Mouse (Mus musculus): ENCODE data around the gene Hcfc1. TPM values are rescaled to one million over a fixed set of nuclear protein-coding genes. Genes with fewer than 3 reads are reported as not detected.
A peak's percentile ranks its signal among the peaks of the same experiment; 100 is the strongest.

The Hcfc1 gene
- 10 to 100 TPM; 89.1 to 93.4 TPM for total RNA-seq (2021)

DNA sequence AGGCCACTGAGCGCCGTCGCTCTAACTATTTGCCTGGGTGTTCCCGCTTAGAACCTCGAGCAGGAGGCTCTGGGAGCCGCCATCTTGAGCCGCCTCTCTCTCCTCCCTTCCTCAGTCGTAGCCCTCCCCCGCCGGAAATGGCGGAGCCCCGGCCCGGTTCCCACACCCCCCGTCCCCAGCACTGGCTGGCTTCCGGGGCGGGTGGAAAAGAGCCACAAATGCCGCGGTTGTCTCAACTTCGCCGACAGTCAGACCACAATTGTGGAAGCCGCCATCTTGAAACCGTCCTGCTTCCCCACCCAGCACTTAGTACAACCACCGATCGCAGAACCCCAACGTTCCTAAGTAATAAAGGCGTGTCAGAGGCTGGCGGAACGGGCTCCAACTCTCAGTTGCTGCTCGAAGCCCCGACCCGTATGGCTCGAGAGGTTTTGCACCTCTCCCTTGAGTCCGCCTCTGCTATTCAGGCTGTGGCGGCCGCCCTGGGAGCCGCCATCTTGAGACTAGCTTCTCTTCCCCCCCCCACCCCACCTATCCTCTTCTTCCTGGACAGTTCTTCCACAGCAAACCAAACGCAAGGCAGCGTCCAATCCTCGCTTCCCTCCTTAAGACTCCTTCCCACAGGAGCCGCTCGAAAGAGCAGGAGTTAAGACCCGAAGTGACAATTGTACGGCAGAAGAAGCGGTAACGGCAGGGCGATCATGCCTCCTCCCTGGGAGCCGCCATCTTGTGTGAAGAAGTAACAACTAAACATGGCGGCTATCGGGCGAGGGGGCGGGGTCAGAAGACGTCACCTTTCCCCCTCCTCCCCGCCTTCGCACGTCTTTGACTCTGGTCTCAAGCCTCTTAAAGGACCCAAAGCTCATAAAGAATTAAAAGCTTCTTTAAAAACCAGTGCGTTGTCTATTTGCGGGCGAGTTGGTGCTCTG is at the start of gene Hcfc1:
Gene Hcfc1, minus strand, starts transcription at position 110 of the 929 bp plus-strand sequence.
- intact Hi-C loops (cut with DNase I) = no loop called here
- DNase-seq = peak; percentile 91

DNA sequence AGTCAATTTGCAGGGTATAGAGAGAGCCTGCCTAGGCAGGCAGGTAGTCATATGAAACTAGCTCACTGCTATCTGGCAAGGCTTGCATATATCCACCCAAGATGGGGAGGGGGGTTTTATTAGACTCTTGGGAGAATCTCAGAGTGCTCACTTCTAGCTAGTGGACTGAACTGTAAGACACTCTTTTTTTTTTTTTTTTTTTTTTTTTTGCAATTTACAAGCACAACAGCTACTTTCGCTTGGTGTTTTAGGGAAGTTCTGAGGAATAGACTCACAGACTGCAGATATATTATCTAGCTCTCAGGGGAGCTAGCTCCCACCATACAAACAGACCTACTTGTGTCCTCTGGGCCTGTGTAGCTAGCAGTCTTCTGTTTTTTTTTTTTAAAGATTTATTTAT is 48.4 kb upstream of the Hcfc1 start:
- intact Hi-C loops (cut with DNase I) = no loop called here

DNA sequence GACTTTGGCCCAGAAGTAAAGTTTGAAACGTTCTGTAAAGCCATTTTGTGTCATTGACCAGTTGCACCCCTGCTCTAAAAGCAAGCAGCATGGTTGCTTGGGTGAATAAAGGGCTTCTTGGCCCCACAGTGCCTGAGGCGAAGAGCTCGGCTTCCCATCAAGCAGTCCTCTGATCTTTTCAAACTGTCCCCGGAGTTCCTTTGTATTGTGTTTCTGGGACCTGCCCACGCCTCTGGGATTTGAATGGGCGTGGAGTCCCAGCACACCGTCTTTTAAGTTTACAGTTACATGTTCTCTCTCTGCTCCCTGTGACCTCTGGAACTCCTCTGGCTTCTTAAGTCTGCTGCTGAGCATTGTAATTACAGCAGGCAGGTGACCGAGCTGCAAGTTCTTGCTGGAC is 41.9 kb upstream of the Hcfc1 start:
- intact Hi-C loops (cut with DNase I) = no loop called here

More for the DNA sequence above, 48.4 kb upstream of the Hcfc1 start:
- no peak for DNase-seq

DNA sequence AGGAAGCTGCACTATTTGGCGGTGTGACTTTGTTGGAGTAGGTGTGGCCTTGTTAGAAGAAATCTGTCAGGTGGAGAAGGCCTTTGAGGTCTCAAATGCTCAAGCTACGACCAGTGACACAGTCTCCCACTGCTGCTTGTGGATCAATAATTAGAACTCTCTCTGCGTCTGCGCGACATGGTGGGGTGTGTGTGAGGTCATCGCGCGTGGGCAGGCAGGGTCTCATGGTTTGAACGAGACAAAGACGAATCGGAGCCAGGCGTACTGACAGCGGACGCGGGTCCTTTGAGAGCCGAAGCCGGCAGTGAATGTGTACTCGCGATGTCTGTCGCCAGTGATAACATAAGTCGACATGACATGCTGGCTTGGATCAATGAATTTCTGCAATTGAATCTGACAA is 40.2 kb upstream of the Hcfc1 start:
- DNase-seq = no peak
- intact Hi-C loops (cut with DNase I) = no loop called here

More for the DNA sequence above, 41.9 kb upstream of the Hcfc1 start:
- DNase-seq = no peak

DNA sequence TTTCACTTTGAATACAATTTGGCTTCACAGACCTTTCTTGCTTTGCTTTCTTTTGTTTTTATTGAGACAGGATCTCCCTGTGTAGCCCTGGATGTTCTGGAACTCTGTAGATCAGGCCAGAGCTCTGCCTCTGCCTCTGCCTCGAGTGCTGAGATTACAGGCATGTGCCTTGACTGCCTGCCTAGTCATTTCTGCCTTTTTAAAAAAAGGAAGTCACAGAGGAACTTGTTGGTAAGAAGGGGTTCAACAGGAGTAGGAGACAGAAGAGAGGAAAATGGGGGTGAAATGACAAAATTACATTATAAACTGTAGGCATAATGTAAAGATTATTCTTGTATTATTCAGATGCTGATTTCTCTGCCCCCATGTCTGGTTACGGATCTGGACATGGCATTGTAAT is 37.5 kb upstream of the Hcfc1 start:
- no peak for DNase-seq
- intact Hi-C loops (cut with DNase I) = no loop called here

DNA sequence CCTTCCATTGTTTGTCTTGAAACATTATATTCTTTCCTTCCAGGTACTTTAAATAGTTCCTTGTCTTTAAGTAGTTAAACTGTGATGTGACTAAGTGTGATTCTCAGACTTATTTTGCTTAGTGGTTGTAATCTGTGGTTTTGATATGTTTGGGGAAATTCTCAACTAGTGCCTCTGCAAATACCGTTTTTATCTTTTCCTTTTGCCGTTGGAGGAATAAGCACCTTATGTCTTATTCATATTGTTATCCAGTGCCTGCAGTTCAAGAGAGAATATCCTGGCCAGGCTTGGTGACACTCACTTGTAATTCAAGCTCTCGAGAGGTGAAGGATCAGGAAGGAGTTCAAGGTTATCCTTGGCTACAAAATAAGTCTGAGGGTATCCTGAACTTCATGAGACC is 34.9 kb upstream of the Hcfc1 start:
- intact Hi-C loops (cut with DNase I) = no loop called here

DNA sequence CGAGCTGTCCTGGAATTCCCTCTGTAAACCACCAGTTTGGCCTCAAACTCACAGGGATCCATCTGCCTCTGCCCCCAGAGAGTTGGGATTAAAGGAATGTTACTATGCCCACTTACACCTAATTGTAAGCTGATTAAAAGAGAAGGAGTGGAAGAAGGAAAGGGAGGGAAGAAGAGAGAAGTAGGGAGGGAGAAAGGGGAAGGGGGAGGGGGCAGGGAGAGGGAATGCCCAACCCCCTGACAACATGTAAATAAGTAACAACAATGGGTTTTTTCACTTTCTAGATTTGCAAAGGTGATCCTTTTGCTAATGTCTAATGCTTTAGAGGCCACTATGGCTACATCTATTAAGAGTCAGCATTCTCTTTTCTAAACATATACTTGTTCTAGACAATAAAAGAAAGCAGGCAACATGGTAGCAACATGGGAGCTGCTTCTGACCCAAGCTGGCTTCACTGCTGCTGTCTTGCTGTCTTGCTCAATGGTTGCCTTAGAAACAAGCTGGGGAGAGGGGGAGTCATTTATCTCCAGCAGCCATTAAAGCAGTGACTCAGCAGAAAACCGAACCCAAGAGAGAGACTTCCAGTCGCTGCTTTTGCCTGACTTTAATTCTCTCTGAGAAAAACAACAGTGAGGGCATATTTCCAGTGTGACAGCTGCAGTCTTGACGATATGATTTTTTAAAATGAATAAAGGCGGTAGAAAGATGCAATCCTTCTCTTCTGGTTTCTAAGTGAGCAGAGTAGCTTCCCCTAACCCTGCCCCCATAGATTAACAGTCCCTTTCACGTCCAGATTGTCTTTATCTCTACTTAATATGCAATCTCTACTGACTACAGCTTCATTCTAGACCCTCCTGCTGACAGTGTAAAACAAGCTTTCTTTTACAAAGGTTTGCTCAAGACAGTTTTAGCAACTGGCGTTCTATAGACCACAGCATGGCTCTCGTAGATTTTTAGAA is 33.0 kb upstream of the Hcfc1 start:
- intact Hi-C loops (cut with DNase I) = no loop called here
- peak; percentile 8 for DNase-seq

More for the DNA sequence above, 34.9 kb upstream of the Hcfc1 start:
- no peak for DNase-seq

DNA sequence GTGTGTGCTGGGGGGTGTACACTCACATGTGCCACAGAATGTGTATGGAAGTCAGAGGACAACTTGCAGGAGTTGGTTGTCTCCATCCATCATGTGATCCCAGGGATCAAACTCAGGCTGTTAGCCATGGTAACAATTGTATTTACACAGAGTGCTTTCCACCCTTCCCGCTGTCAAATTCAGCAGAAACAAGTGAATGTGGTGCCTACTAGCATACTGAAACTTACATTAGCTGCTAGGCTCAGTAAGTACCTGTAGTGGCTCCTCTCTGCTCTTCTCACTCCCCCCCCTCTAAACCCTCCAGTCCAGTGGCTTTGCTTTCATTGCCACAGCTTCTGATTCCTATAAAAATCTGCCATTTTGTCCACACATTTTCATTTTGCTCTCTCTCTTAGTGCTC is 11.6 kb upstream of the Hcfc1 start:
- intact Hi-C loops (cut with DNase I) = no loop called here
- DNase-seq = no peak

DNA sequence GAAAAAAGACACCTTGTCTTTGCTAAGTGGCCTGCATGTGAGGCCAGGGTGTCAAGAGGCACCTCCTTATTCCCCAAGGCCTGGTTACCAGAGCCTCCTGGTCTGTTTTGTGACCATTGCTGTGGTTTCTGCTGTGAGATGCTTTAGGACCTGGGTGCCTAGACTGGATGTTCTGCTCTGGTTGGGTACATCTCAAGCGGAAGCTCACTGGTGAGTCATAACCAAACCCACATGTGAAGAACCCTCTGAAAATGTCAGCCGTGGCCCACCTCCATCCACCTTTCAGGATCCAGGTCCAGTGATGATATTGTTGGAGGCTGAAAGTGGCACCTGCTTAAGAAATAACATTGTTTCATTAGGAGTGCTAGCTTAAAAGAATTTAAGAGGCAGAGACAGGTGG is 10.1 kb upstream of the Hcfc1 start:
- intact Hi-C loops (cut with DNase I) = no loop called here
- DNase-seq = no peak

DNA sequence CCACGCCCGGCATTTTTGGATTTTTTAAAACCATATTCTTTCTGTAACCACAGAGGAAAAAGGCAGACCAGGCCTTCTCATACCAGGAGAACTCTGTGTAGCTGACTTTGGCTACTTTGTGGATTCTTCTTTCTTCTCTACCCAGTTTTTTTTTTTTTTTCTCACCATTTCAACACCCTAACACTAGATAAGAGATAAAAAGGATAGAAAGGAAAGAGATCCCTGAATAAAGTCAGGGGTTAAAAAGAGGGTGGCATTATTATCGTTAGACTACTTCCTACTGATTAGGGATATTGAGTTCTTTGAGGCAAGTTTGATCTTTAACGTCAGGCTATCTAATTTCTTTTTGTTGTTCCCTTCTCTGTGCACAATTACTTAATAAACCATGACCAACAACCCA is 6.6 kb upstream of the Hcfc1 start:
- intact Hi-C loops (cut with DNase I) = loop anchor here (5.0 kb wide), 1 partner anchor 50 kb away; the partner anchor contains the start of gene Irak1
- no peak for DNase-seq

DNA sequence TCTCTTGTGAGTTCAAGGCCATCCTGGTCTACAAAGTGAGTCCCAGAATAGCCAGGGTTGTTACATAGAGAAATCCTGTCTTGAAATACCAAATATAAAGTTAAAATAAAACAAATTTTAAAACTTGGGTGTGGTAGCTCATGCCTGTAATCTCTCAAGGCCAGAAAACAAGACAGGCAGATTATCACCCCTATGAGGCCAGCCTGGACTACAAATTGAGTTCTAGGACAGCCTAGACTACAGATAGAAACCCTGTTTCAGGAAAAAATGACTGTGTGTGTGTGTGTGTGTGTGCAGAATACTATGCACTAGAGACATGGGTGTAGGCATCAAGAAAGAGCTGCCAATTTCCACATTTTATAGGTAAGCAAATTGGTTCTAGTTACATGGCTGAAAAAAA is 4.6 kb upstream of the Hcfc1 start:
- intact Hi-C loops (cut with DNase I) = loop anchor here (5.0 kb wide), 1 partner anchor 52 kb away; the partner anchor contains the start of gene Irak1
- DNase-seq = no peak

DNA sequence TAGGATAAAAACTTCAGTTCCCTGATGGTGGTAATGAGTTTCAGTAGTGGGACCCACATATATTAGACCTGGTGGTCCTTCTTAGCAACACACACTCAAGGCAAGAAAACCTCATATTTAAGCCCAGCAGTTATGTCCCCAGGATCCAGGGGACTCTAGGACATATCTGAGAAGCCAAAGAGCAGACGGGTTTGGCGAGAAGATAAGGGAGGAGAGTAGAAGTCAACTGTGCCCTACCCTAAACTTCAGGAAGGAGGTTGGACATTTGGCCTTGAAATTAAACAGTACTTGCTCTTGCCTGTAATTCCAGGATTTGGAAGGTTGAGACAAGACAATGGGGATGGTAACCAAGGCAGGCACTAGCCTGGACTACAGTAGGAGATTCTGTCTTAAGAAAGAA is 3.6 kb upstream of the Hcfc1 start:
- intact Hi-C loops (cut with DNase I) = loop anchor here (5.0 kb wide), 1 partner anchor 53 kb away; the partner anchor contains the start of gene Irak1
- DNase-seq = no peak

DNA sequence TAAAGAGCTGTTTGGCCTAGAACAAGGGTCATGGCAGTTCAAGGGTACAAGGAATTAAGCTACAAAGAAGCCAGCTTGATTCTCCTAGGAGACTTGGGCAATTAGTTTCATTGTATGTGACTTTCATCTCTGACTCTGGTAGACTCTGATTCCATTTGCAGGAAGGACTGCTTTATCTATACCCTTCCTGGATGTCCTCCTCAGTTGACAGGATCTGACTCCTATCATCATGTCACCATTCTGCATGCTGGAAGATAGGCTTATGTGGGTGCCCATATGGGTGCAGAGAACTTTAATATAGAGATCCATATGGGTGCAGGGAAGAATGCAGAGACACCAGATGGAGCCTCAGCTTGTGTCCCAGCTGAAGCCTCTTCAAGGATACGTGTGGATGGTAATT is 3.0 kb upstream of the Hcfc1 start:
- no peak for DNase-seq
- intact Hi-C loops (cut with DNase I) = no loop called here

DNA sequence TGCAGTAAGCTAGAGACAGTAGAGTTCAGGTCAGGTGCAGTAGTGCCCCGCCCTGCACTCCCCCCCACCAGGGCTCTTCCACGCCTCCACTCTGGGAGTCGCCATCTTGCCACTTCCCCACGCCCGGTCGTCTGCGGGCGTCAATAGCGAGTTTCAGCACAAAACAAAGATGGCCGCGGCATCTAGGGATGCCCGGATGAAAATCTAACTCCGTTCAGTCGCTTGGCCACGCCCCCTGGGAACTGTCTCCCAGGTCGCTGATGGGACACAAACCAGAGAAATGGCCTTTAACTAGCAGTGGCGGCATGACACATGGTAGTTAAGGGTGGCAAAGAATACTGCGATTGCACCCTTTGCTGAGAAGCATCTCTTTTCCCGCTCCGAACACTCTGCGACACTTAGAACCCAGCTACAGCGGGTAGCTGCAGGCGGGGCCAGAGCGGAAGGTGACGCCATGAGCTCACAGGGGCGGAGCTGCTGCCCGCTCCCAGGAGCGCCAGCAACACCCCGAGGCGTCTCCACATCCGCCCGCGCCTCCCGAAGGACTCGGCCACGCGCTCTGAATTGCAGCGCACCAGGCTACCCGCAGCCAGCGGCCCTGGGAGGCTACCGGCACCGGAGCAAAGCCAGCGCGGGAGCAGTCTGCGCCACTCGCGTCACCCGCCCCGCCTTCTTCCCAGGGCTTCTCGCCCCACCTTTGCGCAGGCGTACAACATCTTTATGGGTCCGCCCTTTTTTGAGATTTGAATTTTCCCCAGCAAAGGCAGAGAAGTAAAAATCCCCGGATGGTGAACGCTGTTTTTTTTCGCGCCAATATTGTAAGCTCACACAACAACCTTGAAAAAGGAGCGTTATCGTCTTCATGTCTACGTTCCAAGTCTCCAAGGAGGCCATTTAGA is 1.3 kb upstream of the Hcfc1 start:
- DNase-seq = peak; percentile 92
- intact Hi-C loops (cut with DNase I) = no loop called here

DNA sequence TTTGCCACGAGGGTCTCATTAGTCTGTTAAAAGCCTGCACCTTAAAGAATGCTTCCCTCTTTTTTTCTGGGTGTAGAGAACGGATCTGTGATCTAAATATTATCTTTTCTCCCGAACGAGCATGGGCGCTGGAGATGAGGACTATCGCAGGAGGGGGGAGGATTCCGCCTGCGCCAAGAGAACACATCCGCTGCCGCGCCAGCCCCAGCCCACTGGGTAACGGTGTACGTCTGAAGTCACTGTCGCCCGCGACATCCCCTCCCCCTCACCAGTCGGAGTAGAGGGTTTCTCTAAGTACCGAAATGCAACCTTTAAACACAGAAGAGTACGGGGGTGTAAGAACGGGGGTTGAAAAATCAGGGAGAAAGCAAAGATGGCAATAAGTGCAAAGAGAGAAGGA is 850 bp downstream of the Hcfc1 start:
- intact Hi-C loops (cut with DNase I) = no loop called here
- peak; percentile 36 for DNase-seq

DNA sequence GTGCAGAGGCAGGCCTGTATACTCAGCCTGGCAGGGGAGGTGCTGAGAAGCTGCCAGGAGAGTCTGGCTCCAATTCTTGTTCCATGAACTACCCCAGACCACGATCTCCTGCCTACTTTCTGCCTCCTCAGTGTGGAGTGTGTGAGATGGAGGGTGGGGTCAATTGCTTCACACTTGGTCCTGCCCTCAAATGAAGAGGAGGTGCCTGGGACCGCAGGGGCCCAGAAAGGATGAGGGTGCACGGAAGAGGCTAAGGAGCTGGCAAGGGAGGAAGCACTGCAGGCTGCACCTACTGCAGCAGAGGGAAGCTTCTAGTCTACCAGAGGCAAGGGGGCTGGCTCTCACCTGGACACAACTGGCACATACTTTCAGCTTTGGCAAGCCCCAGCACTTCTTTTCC is 1.8 kb downstream of the Hcfc1 start:
- DNase-seq = no peak
- intact Hi-C loops (cut with DNase I) = no loop called here

DNA sequence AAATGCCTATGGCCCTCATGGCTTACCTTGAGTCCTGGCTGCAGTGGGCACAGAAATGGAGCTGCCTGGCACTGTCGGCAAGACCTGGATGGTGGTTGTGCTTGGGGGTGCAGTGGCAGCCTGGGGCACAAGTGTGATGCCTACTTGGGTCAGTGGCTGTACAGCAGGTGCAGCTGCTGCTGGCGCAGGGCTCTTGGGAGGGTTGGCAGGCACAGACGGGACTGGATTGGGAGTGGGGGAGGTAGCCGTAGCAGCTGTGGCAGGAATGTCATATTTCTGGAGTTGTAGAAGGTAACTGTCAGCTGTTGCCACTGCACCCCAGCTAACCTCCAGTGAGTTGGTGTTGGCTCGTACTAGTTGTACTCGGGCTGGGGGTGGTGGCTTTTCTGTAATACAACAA is 11.2 kb downstream of the Hcfc1 start:
- intact Hi-C loops (cut with DNase I) = loop anchor here (10.0 kb wide), 1 partner anchor 280 kb away; no protein-coding TSS in a partner anchor
- no peak for DNase-seq

DNA sequence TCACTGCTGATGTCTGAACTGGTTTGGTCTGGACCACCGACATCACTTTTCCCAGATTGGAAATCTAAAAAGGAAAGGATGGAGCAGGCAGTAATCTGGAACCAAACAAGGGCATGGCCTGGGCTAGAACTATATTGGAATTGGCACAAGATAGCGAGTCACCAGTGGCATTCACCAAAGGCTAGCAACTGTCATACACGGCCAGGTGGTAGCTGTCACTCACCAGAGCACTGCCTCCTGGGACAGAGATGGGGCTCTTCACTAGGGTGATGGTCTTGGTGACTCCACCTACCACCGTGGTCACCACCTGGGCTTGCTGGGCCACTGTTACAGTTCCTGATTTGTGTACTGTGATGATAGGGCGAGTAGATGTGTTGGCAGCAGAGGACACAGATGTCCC is 13.6 kb downstream of the Hcfc1 start:
- intact Hi-C loops (cut with DNase I) = loop anchor here (10.0 kb wide), 1 partner anchor 282 kb away; no protein-coding TSS in a partner anchor
- no peak for DNase-seq

DNA sequence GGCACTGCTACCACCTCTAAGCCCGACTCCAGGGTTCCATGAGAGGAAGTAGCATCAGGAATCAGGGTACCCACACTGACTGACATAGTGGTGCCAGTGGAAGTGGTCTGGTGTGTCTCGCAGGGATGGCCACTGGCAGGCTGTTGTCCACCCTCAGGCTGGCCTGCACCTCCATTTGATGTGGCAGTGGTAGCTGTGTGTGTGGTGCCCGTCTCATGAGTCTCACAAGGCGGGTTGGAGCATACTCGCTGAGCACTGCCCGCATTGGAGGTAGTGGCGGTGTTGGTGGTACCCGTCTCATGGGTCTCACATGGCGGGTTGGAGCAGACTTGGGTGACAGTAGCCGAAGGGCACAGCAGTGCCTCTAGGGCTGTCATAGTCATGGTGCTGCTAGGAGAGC is 16.8 kb downstream of the Hcfc1 start:
- intact Hi-C loops (cut with DNase I) = no loop called here
- DNase-seq = no peak

DNA sequence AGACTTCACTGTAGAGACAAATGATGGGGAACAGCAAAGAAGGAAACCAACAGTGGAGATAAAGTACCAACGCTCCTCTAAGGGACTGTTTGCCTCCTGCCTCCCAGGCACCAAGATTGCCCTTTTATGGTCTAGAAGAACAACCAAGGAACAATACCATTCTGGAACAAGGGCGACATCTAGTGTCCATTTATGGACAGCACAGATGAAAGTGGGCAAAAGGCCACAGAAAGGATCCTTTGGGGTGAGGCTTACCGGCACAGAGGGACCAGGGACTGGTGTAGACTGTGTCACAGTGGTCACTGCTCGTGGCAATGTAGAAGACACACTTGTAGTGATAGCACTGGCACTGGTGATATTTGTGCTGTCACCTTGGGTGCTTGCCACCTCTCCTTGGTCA is 17.5 kb downstream of the Hcfc1 start:
- intact Hi-C loops (cut with DNase I) = no loop called here

More for the DNA sequence above, 17.5 kb downstream of the Hcfc1 start:
- DNase-seq = peak; percentile 42

All from left cerebral cortex, postnatal 4 days (tissue).